Mouse (Mus musculus) left cerebral cortex, adult 18-20 months (tissue): Measurements from ENCODE around the gene Smad3. TPM values are rescaled to one million over a fixed set of nuclear protein-coding genes. Genes with fewer than 3 reads are reported as not detected.
A peak's percentile ranks its signal among the peaks of the same experiment; 100 is the strongest.

Source experiments
- DNase-seq, 2 experiments: peaks; one replicate each; pipeline ENCODE4 v3.0.0; 2021 to 2022; ENCODE audit warnings: low spot score in 2 of 2, mixed read lengths in 1 of 2
- long read RNA-seq, 2 experiments: library from polyadenylated mRNA; stranded (forward); transcript quantifications; one replicate each; pipeline ENCODE4 v2.0.0; 2021
- total RNA-seq, 2 experiments: library from RNA; stranded (reverse); gene quantifications; 2 replicates each; pipeline ENCODE4 v1.2.3; 2021

Gene Smad3
- 10 to 100 TPM; 58.2 to 70.2 TPM for total RNA-seq
- long read RNA-seq, experiment 1, full-length matches to known transcripts = 3 of 82 reads
- long read RNA-seq, experiment 1, partial matches to known transcripts = 0 of 82 reads
- long read RNA-seq, experiment 1, other reads (novel, unspliced or antisense) = 79 of 82 reads
- long read RNA-seq, experiment 2, full-length matches to known transcripts = 3 of 35 reads
- long read RNA-seq, experiment 2, partial matches to known transcripts = 0 of 35 reads
- long read RNA-seq, experiment 2, other reads (novel, unspliced or antisense) = 32 of 35 reads

DNA sequence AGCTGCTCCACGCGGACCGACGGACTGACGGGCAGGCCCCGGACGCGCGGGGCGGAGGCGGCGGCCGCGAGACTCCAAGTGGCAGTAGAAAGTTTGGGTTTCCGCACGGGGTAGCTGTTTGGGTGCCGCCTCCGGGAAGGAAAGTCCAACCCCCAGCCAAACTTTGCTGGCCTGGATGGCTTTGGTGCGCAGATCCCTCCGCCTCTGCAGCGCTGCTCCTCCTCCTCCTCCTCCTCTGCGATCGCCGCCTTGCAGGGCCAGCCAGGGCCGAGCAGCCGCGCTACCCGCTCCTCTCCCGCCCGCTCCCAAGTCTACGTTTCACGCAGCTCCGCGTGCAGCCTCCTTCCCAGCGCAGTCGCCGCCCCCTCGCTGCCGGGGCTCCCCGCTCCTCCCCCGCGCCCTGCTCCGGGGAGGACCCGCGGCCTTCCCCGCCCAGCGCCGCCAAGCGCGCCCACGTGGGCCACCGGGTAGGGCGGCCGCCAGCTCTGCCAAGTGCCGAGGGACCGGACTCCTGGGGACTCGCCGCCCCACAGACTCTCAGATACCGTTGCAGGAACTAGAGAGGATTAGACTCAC lies at the start of gene Smad3:
Smad3 (minus strand) TSS at position 130 of the 576 bp plus-strand sequence.
- peak; percentile 79 to 90 for DNase-seq

DNA sequence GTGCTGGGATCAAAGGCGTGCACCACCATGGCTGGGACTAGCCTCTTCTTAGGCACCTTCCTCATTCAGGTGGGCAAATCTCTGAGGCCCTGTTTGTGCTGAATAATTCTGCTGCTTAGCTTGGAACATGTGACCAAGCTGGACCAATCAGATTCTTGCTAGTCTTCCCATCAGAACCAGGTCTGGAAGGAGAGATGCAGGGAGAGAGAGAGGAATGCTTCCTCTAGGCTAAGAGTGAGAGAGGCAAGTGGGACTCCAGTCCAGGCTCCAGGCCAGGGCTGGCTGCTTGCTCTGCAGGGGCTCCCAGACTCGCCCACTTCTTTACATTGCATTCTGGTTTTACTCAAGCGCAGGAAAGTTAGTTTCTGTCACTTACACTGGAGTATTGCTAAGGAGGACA lies 47.1 kb upstream of the Smad3 start:
- DNase-seq = no peak

DNA sequence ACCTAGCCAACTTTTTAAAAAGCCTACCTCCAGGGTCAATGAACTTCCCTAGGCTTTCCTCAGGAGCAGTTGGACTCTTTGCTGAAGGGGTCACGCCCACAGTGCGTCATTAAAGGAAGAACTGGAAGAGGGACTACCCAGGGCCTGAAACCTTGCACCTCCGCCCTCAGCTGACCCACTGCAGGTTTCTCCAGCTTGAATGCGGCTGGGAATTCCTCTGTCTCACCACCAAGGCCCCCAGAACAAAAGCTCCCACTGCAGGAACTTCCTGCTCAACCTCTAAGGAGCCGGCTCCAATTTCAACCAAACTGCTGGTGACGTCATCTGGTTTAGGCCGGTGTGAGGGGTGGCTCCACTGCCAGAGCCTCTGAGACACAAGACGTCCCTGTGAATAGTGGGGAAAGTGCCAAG lies 45.4 kb upstream of the Smad3 start:
- no peak for DNase-seq

DNA sequence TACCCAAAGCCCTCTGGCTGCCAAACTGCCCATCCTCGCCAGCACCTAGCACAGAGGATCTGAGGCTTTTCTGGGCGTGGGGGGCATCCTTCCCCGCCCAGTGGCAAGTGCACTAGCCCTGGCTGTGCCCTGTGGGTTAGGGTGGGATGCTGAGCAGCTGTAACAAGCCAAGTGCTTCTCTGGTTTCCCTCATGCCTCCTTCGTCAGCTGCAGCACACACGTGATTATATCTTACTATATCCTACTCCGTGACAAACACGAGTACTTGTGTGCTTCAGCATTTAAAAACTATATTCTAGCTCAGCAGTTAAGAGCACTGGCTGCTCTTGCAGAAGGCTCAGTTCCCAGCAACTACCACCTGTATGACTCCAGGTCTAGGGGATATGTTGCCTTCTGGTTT lies 44.7 kb upstream of the Smad3 start:
- DNase-seq = no peak

DNA sequence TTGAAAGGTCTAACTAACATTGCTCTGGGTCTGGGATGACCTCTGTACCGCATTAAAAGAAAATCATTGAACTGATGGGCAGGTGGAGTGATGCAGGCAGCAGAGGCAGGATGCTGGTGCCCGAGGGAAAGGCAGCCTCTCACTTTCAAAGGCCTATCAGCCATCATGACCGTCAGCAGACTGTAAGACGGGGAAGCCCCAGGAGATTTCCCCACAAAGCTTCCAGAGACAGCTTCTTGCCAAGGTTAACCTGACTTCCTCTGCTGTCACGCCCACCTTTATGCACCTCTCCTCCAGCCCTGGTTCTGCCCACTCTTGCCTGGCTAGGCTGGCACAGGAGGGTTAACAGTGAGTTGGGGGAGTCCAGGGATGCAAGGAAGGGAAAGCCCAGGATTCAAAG lies 44.3 kb upstream of the Smad3 start:
- no peak for DNase-seq

DNA sequence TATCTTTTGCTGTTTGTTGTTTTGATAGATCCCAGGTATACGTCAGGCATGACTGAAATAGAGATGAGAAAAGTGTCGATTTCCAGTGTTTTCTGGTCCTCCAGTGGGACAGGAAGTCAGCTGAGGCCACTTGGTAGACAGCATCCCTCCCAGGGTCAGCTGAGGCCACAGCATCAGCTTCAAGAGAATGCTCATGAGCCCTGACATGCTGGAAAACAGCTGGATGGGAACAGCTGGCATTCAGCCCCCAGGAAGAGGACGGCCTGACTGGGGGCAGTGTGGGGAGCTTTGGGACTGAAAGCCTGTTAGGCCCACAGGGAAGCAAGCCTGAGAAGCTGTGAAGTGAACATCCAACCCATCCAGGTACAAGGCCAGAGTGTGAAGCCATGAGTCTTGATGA lies 38.6 kb upstream of the Smad3 start:
- no peak for DNase-seq

DNA sequence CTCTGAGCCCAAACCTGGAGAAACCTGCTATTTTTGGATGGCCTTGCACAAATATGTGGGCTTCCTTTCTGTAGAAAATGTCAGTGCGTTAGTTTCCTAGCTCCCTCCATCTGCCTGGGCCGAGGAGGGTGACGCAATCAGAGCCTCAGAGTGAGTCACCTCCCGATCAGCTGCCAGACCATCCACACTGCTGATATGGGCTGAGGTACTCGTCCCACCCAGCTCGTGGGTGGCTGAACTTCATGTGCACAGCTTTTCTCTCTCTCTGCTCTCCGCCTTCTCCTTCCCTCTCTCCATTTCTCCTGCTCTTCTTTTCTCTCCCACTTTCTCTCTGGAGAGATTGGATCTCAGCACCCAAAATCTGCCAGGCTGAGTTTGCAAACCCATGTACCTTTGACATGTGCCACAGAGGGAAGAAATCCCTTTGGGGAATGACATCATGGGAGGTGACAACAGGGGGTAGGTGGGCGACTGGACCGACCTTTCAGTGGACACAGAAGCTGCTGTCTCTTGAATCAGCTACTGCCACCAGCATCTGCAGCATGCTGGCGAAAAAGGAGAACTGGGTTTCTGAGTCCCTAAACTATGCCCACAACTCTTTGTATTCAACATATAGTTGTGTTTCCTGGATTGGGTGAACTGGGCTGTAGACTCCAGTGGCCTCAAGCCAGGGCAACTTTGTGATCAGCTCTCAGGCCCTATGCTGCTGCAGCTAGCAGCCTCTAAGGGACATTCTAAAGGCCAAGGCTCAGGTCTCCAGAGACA lies 36.1 kb upstream of the Smad3 start:
- DNase-seq = peak; percentile 81 to 89

DNA sequence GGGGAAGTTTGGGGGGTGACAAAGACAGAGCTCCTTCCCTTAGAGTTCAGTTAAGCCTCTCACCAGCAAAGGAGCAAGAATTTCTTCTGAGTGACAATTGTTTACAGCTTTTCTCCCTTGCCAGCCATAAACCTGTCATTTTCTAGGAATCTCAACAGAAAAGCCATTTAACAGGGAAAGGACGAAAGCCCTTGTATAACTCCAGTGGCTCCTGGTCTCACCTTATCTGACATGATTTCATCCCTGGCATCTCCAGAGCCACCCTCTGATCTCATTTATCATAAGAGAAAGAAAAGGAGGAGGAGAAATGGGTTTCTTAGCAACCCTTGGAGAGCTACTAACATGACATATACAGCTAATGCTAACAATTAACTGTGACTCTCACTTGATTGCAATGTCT lies 33.9 kb upstream of the Smad3 start:
- no peak for DNase-seq

DNA sequence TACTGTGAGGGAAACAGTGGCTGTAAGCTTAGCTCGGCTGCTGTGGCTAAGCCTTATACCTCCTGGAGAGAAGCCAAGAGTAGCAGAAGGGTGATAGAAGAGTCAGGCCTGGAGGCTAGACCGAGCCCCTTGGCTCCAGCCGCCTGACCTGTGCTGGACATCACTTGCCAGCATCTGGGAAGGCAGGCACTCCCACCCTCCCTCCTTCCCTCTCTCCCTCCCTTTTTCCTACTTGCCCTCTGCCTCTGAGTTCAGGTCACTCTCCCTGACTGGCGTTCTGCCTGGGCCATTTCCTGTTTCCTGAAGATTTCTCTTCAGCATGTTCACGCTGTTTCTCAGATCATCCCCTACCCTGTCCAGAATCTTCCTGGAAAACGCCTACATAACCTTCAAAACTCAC lies 33.5 kb upstream of the Smad3 start:
- no peak for DNase-seq

DNA sequence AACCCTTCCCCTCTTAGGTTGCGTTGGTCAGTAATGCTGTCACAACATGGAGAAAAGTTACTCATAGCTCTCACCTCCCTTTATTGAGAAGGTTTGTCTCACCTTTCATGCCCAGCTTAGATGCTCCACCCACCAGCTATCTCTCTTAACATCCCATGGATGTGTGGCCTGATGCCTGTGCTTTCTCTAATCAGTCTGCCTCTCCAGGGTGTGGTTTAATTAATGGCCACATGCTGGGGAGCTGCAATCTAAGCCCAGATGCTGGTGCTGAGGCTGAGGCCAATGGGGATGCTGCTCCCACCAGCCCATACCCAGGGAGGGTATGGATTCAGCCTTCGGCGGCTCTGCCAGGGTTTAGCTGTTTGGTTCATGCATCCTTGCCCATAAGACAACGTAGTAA lies 32.4 kb upstream of the Smad3 start:
- DNase-seq = no peak

DNA sequence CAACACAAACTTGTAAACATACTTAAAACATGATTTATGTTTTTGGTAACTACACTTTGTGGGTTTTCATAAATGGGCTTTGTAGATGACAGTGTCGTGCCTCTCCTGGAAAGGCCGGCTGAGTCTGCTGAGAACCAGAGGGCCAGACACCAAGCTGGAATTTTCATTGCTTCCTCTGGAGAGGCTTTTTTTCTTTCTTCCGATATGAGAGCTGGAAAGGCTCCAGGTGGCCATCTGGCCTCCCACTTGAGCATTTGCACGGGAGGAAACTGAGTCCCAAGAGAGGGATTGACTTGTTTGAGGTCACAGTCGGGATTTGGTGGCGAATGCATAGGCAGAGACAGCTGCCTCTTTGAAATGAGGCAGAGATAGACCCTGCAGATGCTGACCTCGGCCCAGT lies 31.6 kb upstream of the Smad3 start:
- no peak for DNase-seq

DNA sequence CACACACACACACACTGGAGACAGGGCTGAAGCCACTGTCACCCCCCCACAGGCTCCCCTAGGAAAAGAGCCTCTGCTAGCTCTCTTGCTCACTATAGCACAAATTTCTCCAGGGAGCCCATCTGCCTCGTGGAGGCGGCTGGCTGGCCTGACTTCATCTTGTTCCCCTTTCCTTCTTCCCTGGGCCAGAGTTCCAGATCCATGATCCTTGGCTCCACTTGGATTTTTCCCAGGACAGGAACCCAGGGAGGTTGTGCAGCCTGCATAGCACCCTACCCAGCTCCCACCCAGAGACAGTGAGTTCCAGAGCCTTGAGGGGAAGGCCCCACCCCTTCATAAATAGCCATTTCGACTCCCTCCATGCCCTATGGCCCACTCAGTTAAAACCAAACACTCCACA lies 29.8 kb upstream of the Smad3 start:
- DNase-seq = no peak

DNA sequence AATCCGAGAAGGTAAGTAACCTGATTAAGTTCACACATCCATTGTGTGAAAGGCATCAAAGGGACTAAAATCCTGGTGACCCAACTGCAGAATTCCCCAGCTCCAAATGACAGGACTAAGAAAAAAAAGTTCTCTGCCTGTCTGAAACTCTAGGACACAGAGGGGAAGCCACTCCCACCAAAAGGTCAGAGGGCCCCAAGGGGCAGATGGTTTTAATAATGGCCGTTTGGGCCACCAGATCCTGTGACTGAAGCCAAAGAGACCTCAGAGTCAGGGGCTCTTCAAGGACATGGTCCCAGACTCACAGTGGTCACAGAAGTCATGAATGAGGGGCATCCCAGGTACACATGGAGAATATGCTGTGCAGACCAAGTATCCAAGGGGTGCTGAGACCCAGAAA lies 29.3 kb upstream of the Smad3 start:
- DNase-seq = no peak

DNA sequence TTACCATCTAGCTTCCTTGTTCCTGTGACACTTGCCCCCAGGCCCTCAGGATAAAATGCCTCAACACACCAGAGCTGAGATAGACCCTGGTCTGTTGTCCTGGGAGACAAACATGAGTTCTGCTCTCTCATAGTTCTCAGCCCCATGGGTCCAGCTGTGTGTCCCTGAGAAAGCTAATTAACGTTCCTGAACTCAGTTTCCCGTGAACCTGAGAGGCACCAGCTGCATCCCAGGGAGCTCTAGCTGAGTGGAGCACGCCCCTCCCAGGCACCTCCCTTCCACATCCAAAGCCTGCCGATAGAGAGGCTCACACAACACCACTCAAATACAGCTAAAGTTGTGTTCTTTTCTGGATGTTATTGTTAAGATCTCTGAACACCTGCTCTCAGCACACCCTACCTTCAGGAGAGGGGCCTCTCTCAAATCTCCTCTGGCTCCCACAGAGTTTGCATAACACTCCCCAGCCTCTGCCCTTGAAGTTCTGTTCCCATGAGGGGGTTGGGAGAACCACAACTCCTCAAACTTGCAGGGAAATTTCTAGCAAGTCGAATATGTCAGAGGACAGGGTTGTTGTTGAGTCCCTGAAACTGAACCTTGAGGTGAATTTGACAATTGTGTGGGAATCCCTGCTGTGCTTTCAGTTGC lies 28.4 kb upstream of the Smad3 start:
- no peak for DNase-seq

DNA sequence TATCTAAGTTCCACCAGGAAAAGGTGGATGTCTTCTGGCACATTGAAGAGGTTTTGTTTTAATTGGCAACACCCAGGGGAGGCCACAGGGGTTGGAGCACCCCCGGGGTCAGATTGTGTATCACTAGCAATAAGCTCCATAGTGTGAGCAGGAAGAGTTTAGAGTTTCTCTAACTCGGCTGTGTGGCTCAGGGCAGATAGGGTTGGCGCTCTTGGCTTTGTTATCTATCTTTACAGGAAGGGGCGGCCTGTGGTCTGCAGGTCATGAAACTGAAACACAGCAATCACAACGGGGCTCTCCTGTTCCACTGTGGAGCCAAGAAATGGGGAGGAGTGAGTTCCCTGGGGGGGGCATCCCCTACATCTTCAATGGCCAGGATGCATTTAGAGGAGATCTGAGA lies 27.7 kb upstream of the Smad3 start:
- DNase-seq = no peak

DNA sequence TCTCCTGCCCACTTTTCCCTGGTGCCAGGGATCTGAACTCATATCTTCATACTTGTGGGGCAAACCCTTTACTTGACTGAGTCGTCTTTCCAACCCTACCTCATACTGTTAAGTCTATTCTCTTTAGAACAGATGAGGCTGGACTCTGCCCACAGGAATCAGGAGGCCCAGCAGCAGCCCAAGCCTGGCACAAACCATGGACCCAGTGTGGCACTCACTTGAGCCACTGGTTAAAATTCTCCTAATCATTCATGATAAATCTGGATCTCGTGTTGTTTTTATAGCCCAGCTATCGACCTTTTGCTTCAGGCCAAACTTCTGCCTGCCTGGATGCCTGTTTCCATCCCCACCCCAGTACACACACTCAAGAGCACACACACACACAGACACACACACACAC lies 26.8 kb upstream of the Smad3 start:
- no peak for DNase-seq

DNA sequence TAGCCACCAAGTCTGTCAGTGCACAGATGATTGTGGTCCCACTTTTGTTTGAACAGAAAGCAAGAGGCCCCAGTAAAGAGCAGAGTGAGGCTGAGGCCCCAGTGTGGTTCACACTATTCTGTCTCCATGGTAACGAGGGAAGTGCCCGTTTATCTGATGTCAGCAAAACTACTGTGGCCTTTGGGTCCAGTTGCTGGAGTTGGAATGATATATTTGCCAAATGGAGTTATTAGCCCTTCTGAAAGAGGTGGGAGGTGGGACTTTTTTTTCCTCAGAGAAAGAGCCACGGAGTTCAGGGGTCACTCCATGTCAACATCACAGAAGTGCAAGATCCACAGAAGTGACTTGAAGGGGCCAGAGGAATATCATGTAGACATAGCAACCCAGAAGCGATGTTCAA lies 24.9 kb upstream of the Smad3 start:
- DNase-seq = no peak

DNA sequence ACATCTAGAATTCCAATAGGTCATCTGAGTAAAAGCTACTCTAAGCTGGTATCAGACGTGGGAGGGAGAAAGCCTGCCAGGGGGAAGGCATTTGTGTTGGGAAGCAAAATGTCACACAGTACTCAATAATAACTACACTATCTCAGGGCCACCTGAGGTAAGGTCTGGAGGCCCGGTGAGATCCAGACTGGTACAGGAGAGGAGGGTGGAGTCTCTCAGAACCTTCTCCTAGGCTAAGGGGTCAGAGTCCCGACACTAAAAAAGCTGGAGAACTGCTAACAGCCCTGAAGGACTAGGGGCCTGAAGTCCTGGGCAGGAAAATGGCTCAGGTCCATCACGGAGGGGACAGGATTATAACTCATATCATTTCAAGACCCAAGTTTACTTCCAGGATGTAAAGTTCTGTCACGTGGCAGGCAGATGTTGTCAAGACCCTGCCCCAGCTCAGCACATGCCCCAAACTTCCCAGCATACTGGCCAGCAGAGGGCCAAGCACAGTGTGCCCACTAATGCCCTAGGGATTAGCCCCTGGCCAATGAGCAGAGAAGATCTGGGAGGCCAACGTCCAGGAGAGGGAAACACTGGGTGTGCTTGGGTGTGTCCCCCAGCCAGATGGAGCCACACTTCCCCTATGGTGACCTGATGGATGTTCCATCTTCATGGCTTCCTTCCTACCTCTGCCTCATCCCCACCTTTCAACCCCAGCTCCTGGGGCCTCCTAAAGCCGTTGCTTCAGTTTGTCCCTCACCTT lies 24.1 kb upstream of the Smad3 start:
- DNase-seq = no peak

DNA sequence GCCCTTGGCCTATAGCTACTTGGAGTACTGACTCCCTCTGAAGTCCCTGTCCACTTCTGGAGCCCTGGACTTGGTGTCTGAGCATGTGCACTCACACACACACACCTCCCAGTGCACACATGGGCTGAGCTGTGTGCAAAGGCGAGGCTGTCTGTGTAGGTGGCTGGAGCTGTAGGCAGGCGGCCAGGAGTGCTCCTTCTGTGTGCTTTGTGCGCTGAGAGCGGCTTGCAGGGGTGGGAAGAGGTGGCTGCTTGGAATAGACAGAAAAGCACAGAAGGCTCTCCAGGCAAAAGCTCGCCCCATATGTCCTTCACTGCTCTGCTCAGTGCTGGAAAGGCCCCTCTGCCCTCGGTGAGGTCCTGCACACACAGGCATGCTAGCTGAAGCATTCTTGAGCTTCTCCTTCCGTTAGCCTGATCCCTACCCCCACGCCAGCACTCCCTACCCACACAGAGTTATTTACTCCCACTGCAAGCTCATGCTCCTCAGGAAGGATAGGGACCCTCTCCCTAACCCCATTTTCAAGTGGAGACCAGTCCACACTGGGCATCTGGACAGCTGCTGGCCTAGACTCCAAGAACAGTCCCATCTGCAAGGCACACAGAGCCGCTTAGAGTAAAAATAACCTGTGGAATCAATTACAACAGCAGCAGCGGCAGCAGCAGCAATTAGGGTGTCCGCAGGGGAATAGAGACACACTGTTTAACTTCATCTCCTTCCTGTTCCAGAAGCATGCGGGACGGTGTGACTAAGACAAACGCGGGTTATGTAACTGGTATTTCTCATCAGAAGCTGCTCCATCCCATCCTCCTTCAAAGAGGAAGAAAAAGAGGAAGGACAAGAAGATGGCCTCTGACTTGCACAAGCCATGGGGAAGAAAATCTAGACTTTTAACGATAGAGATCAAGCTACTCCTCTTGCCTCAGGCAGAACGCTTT lies 22.4 kb upstream of the Smad3 start:
- peak; percentile 87 to 94 for DNase-seq

DNA sequence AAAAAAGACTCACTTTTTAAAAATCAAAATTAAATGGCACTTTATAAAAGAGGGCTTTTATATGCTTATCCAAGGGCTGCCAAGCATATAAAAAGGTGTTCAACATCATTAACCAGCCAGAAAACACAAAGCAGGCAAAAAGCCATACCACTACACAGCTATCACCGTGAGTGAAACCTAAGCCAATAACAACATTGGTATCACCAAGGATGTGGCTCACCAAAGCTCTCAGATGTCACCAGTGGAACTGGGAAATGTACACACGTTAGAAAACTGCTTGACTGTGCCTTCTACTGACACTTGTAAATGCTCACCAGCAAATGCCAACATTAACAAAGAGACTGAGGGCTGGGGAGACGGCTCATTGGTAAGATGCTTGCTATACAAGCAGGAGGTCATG lies 18.9 kb upstream of the Smad3 start:
- DNase-seq = no peak
